Mouse (Mus musculus): ENCODE measurements around the gene Rpp30.

Rpp30 gene

DNA sequence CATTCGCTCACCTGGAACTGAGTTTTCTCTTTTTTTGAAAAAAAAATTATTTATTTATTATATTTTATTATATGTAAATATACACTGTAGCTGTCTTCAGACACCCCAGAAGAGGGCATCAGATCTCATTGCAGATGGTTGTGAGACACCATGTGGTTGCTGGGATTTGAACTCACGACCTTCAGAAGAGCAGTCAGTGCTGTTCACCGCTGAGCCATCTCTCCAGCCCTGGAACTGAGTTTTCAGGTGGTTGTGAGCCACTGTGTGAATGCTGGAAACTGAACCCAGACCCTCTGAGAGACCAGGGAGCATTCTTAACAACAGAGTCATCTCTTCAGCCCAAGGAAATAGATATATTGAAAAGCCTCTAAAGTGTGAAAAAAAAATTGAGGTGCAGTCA is 44.9 kb downstream of the Rpp30 start:
- DNase-seq (ENCODE audit: low read depth, low spot score) = no peak

DNA sequence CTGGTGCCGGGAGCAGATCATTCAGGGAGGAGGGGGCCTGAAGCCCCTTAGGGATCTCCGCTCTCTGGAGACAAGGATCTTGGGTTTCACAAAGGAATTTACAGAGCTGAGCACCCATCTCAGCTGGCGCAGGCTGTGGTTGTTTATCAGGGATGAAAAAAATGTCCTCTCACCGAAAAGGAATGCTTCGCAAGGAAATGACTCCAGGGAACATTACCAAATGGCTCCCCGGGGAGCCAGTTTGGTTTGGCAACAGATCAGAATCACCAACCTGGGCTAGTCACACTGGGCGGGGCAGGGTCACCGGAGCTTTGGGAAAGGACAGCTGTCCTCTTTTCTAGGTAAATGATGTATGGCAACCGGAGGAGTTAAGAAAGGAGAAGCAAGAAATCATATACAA is 45.7 kb downstream of the Rpp30 start:
- DNase-seq (ENCODE audit: low read depth, low spot score) = peak; percentile 96

DNA sequence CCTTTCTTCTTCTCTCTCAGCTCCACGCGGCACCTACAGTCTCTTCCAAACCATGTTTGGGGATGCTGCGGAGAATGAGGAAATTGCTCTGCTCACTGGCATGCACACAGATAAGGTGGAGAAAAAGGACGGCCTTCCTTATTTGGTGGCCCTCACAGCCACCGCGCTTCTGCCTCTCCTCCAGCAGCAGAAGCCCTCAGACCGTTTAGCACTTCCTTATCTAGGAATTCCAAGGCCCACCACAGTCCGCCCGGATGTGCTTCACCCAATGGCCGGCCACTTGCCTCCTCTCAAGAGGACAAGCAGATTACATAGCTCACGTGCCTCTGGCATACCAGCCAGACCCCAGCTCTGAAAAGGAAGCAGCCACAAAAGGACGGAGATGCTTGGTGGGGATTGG is 46.1 kb downstream of the Rpp30 start:
- no peak for DNase-seq (ENCODE audit: low read depth, low spot score)

DNA sequence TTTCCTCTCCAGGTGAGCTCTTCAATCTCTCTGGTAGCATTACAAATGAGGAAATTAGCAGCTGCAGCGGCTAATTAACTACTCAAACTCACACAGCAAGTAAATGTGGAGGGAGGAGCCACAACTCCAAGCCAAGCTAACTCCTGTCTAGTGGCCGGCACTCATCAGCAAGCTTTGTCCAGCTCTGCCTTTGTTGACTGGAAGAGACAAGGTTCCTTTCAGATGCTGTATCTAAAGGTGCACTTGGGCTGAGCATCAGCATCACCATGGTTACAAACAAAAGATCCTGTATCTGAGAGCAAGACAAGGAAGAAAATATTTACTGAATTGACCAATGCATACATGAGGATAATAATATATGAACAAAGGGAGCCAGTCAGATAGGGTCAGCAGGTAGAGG is 46.7 kb downstream of the Rpp30 start:
- no peak for DNase-seq (ENCODE audit: low read depth, low spot score)

DNA sequence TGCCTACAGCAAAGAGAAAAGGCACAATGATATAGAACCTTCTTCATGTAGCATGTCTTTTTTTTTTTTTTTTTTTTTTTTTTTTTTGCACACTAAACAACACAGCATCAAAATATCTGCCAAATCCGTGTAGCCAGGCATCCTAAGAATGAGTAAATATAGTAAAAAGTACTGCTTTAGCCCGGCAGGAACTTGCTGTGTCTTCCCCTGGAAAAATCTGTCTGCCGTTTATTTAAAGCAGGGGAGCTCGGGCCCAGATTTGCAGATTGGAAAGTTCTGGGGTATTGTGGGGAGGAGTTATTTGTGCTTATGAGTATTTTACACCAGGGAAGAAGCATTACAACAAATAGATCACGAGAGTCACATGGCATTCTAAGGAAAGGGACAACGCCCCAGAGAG is 48.5 kb downstream of the Rpp30 start:
- peak; percentile 48 for DNase-seq (ENCODE audit: low read depth, low spot score)

GRCm38 (mm10) chr19:36133064-36133463 is 49.5 kb downstream of the Rpp30 start:
- DNase-seq (ENCODE audit: low read depth, low spot score) = no peak

DNA sequence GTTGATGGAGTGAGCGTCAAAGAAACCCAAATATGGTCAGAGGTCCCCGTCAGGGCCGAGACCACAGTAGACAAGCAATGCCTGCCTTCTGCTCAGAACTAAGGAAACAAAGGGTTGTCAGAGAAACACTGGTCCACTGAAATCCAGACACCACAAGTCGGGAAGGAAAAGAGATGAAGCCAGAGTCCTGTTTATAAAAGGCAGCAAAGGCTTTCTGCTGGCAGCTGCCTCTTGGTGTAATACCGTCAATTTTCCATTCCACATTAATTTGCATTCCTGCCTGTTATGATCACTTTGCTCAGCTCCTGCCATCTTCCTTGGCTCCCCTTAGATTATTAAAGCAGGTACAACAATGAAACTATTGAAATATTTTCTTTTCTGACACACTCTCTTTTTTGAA is 50.2 kb downstream of the Rpp30 start:
- DNase-seq (ENCODE audit: low read depth, low spot score) = no peak

- no peak for DNase-seq (ENCODE audit: low read depth, low spot score)
Observed at GRCm38 (mm10) chr19:36143571-36143970, 60.1 kb downstream of the Rpp30 start.

DNA sequence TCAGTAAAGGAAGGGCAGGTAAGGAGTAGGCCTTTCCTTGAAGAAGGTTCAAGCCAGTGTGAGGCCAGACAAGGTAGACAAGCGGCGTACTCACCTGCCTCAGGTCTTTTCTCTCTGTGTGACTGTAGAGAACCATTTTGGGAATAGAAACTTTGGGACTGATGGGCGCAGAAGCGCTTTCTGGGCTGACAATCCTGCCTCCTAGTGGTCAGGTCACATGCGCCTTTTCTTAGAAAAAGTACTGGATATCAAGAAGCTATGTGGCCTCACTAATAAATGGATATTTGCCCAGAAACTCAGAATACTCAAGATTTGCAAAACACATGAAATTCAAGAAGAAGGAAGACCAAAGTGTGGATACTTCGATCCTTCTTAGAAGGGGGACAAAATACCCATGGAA is 65.1 kb downstream of the Rpp30 start:
- peak; percentile 43 for DNase-seq (ENCODE audit: low read depth, low spot score)

DNA sequence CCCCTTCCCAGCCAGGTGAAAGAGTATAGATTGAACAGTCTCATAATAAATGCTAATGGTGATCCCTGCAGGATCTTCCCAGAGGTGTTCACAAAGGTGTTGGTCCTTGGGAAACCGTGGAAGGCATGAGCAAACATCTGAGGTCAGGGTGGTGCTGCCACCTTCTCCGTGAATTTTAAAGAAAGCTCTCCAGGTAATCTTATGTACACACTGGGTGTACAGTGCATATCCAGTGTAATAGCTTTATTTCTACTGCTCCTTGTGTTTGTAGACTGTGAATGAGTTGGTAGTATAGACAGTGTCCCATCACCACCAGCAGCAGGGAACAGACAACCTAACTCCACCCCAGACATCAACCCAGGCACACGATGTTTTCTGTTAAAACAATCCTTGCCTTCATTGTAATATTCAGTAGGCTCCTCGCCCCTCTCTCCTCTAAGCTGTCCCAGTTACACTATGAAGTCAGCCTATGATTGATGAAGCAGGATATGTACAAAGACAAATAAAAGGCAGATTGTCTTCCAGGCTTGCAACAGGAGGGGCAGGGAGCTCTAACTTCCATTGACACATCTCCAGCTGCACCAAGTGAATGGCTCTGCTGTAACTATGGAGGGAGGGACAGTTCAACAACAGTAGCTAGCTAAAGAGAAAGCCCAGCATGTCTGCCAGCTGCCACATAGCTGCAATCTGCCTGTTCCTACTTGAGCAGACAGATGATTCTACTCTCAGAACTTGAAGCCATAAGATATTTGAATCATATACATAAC is 66.9 kb downstream of the Rpp30 start:
- no peak for DNase-seq (ENCODE audit: low read depth, low spot score)

All from 3T3-L1 (cell line).